Mouse (Mus musculus) small intestine, adult 2 months (tissue): ENCODE data around the gene Rreb1. TPM values are rescaled to one million over a fixed set of nuclear protein-coding genes. Genes with fewer than 3 reads are reported as not detected.
A peak's percentile ranks its signal among the peaks of the same experiment; 100 is the strongest.

Experiments
- H3K27ac ChIP-seq: fragments of 200-500 bp; 2 replicates; pipeline ENCODE4 v1.5.1; 2012; ENCODE audit warnings: low read depth, low read length, control low read depth, inconsistent platforms; ENCODE audit not compliant: insufficient read depth
- H3K27me3 ChIP-seq: fragments of 200-500 bp; 2 replicates; pipeline ENCODE4 v1.6.1; 2012; ENCODE audit warnings: mild to moderate bottlenecking, moderate library complexity, low read length, inconsistent platforms; ENCODE audit not compliant: control insufficient read depth, insufficient read depth
- H3K36me3 ChIP-seq: fragments of 200-500 bp; 2 replicates; pipeline ENCODE4 v1.6.1; 2012; ENCODE audit warnings: mild to moderate bottlenecking, low read length, control low read depth, inconsistent platforms; ENCODE audit not compliant: control insufficient read depth, insufficient read depth
- H3K4me1 ChIP-seq: fragments of 200-500 bp; 2 replicates; pipeline ENCODE4 v1.6.1; 2012; ENCODE audit warnings: low read length, inconsistent platforms, mixed read lengths; ENCODE audit not compliant: control insufficient read depth, insufficient read depth, insufficient read length
- H3K4me3 ChIP-seq: fragments of 200-500 bp; 2 replicates; pipeline ENCODE4 v1.5.1; 2012; ENCODE audit warnings: low read depth, mild to moderate bottlenecking, control low read depth, inconsistent platforms, low read length, moderate library complexity
- CTCF ChIP-seq: fragments of 200-500 bp; IDR thresholded peaks from 2 replicates; pipeline ENCODE4 v1.5.1; 2012; ENCODE audit warnings: low read depth, mild to moderate bottlenecking, control low read depth, inconsistent platforms, low read length, moderate library complexity, mixed read lengths; ENCODE audit not compliant: insufficient replicate concordance, insufficient read length; ENCODE audit errors: extremely low read depth
- POLR2A ChIP-seq: fragments of 200-500 bp; IDR thresholded peaks from 2 replicates; pipeline ENCODE4 v1.6.1; 2012; ENCODE audit warnings: low read depth, mild to moderate bottlenecking, control low read depth, inconsistent platforms, low read length, moderate library complexity
- WGBS: fragments of 180-500 bp; shearing (Covaris S2); methylation state at CpG from one replicate; pipeline ENCODE4 v1.1.7; 2018; 5-methylcytosine and 5-hydroxymethylcytosine counted together
- polyA plus RNA-seq: library from polyadenylated mRNA; depleted of rRNA; stranded (reverse); fragments of >200 nt; gene quantifications from 2 replicates; pipeline ENCODE4 v1.2.3, GENCODE M21; 2012

The Rreb1 gene
- polyA plus RNA-seq, 1 experiment = 28.2 TPM

- WGBS = 72% methylated on average over 12 of the region's 12 CpGs
- Histone ChIP-seq H3K4me1 (peaks cover 15% of the 10 kb centered on the region), H3K36me3 (0 out of 2 replicates have a peak, but pooled peaks cover 1% of the 10 kb centered on the region), H3K27ac (no peak overlapping the region), H3K4me3 (no peak overlapping the region), H3K27me3 (no peaks in the 10 kb centered on the region)
- no peak for TF ChIP-seq CTCF
- no peak for TF ChIP-seq POLR2A
Measured at GRCm38 (mm10) chr13:37870118-37870908, 92.1 kb downstream of the Rreb1 start.

- H3K4me1 ChIP-seq = peaks cover 20% of the 10 kb centered on the region
- H3K27me3 ChIP-seq = no peaks in the 10 kb centered on the region
- H3K36me3 ChIP-seq = 0 out of 2 replicates have a peak, but pooled peaks cover 1% of the 10 kb centered on the region
- WGBS = 48% methylated on average over 2 of the region's 2 CpGs
- no peak overlapping the region for H3K4me3 ChIP-seq
- TF ChIP-seq CTCF = no peak
- no peak for TF ChIP-seq POLR2A
- H3K27ac ChIP-seq = peak overlapping the region; percentile 39; the same call in 1 of the 2 replicates
Measured at GRCm38 (mm10) chr13:37872142-37872835, 94.1 kb downstream of the Rreb1 start.

- no peak overlapping the region for H3K27ac ChIP-seq
- 33% methylated on average over 7 of the region's 7 CpGs for WGBS
- 0 out of 2 replicates have a peak, but pooled peaks cover 1% of the 10 kb centered on the region for H3K36me3 ChIP-seq
- H3K27me3 ChIP-seq = no peaks in the 10 kb centered on the region
- no peak overlapping the region for H3K4me3 ChIP-seq
- no peak for TF ChIP-seq CTCF
- no peak for TF ChIP-seq POLR2A
- H3K4me1 ChIP-seq = peaks cover 23% of the 10 kb centered on the region
Measured at GRCm38 (mm10) chr13:37873125-37873891, 95.1 kb downstream of the Rreb1 start.

- Histone ChIP-seq H3K27ac (no peak overlapping the region), H3K4me3 (no peak overlapping the region), H3K27me3 (no peaks in the 10 kb centered on the region), H3K36me3 (no peaks in the 10 kb centered on the region), H3K4me1 (peaks cover 44% of the 10 kb centered on the region)
- WGBS = 80% methylated on average over 2 of the region's 2 CpGs
- TF ChIP-seq POLR2A = no peak
- no peak for TF ChIP-seq CTCF
Measured at GRCm38 (mm10) chr13:37875919-37876318, 97.7 kb downstream of the Rreb1 start.

GRCm38 (mm10) chr13:37876366-37876765 lies 98.2 kb downstream of the Rreb1 start:
- no peak for TF ChIP-seq CTCF
- no peak for TF ChIP-seq POLR2A
- no peaks in the 10 kb centered on the region for H3K27me3 ChIP-seq
- no peaks in the 10 kb centered on the region for H3K36me3 ChIP-seq
- no peak overlapping the region for H3K27ac ChIP-seq
- H3K4me3 ChIP-seq = no peak overlapping the region
- 49% methylated on average over 5 of the region's 5 CpGs for WGBS
- H3K4me1 ChIP-seq = peaks cover 45% of the 10 kb centered on the region

- no peaks in the 10 kb centered on the region for H3K36me3 ChIP-seq
- TF ChIP-seq CTCF (no peak), POLR2A (no peak)
- 29% methylated on average over 4 of the region's 4 CpGs for WGBS
Measured at GRCm38 (mm10) chr13:37876836-37877235, 98.6 kb downstream of the Rreb1 start.

GRCm38 (mm10) chr13:37877241-37877640 lies 99.0 kb downstream of the Rreb1 start:
- no peaks in the 10 kb centered on the region for H3K36me3 ChIP-seq
- TF ChIP-seq POLR2A (no peak), CTCF (no peak)
- H3K4me1 ChIP-seq = peaks cover 46% of the 10 kb centered on the region
- H3K27ac ChIP-seq = no peak overlapping the region
- no peaks in the 10 kb centered on the region for H3K27me3 ChIP-seq
- WGBS = 59% methylated on average over 3 of the region's 3 CpGs
- H3K4me3 ChIP-seq = no peak overlapping the region

More at GRCm38 (mm10) chr13:37876836-37877235, 98.6 kb downstream of the Rreb1 start:
- no peak overlapping the region for H3K4me3 ChIP-seq
- H3K4me1 ChIP-seq = peaks cover 48% of the 10 kb centered on the region
- no peaks in the 10 kb centered on the region for H3K27me3 ChIP-seq
- H3K27ac ChIP-seq = no peak overlapping the region
